Mouse (Mus musculus) embryonic stem cell, embryonic (primary cell): Measurements from ENCODE around the gene Abcg5.

Experiments
- CTCF ChIA-PET, 4 experiments: fragments of 300-600 bp in 2 of 4; fragments of 350-600 bp in 2 of 4; sonication (Branson Sonifier 250); formaldehyde crosslinking; loops; one replicate each; lab custom pipeline; 2022; ENCODE audit warnings: inconsistent platforms in 2 of 4; lab: Charles Lee
- POLR2A ChIA-PET, 4 experiments: fragments of 300-600 bp in 2 of 4; fragments of 350-600 bp in 2 of 4; sonication (Branson Sonifier 250); formaldehyde crosslinking; loops; one replicate each; lab custom pipeline; 2022; ENCODE audit warnings: antibody characterized with exemption in 4 of 4, inconsistent platforms in 1 of 4; lab: Charles Lee

Gene Abcg5

GRCm38 (mm10) chr17:84698727-84699126 lies 15.9 kb upstream of the Abcg5 start:
- ChIA-PET POLR2A (interaction anchor here in 2 of 4 experiments (0.5 to 2.2 kb wide), 4 partner anchors 10 to 223 kb away, joined by 3 to 10 read pairs (median 3); no protein-coding TSS in a partner anchor), CTCF (interaction anchor here in 2 of 4 experiments (0.6 to 2.0 kb wide), 3 partner anchors 491 to 715 kb away, joined by 3 to 5 read pairs (median 4); no protein-coding TSS in a partner anchor)

DNA sequence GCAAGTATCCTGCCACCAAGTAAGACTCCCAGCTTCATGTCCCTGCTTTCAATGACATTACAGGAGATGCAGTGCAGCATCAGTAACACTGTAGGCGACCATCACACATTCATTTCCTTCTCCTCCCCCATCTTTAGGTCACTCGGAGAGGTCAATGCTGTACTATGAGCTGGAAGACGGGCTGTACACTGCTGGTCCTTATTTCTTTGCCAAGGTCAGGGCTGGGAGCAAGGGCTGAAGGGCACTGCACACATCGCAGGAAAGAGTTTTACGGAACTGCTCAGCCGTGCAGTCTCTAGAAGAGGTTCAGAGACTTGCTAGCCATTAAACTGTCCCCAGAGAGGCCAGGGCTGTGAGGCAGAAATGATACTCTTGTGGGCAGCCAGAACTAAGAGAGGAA lies 13.7 kb upstream of the Abcg5 start:
- ChIA-PET CTCF (interaction anchor here in 1 of 4 experiments (0.8 kb wide), 1 partner anchor 17 kb away, joined by 3 read pairs; no protein-coding TSS in a partner anchor), POLR2A (interaction anchor here in 2 of 4 experiments (1.0 to 1.1 kb wide), 2 partner anchors 12 to 326 kb away, joined by 3 to 6 read pairs; no protein-coding TSS in a partner anchor)

- POLR2A ChIA-PET, result interaction anchor here in 1 of 4 experiments (0.6 kb wide), 1 partner anchor 8 kb away, joined by 3 read pairs; no protein-coding TSS in a partner anchor
- CTCF ChIA-PET, result no interaction called here
Measured at GRCm38 (mm10) chr17:84693741-84694140, 10.9 kb upstream of the Abcg5 start.

- ChIA-PET CTCF (interaction anchor here in 1 of 4 experiments (1.2 kb wide), 1 partner anchor 21 kb away, joined by 4 read pairs; no protein-coding TSS in a partner anchor), POLR2A (no interaction called here)
Measured at GRCm38 (mm10) chr17:84690111-84690510, 7.3 kb upstream of the Abcg5 start.

DNA sequence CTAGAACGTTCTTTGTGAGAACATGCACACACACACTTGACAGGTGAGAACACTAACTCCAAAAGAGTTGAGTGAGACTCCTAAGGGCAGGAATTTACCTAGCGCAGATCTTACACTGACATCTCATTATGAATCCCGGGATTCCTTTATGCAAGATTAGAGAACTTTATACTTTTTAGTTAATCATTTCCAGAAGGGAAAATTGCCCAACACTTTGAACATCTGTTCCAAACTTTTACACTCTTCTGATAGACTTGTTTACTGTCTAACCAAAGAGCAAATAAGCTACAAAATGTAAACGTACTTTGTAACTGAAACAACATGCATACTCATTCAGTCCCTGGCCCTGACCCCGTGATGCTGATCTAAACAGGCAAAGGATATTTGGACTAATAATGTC lies 6.5 kb upstream of the Abcg5 start:
- CTCF ChIA-PET, result interaction anchor here in 1 of 4 experiments (1.2 kb wide), 1 partner anchor 20 kb away, joined by 4 read pairs; no protein-coding TSS in a partner anchor
- POLR2A ChIA-PET, result no interaction called here

DNA sequence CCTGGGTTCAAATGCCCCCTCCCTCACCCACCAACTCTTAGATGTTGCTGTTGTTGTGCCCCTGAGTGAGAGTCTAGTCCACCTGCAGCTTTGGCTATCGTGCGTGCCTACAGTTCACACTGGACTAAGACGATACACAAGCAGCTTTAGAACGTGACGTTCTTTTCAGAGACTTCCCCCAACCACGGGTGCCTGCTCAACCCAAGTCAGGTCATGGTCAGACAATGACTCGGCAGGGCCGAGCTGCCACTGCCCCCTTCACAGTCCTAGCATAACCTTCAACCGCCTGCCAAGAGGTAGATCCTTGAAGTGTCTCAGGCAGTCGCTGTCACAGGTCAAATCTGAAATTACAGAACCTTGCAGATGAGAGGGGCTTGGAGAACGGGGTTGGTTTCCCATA lies 6.0 kb upstream of the Abcg5 start:
- ChIA-PET CTCF (no interaction called here), POLR2A (interaction anchor here in 1 of 4 experiments (0.5 kb wide), 1 partner anchor 206 kb away, joined by 3 read pairs; no protein-coding TSS in a partner anchor)

DNA sequence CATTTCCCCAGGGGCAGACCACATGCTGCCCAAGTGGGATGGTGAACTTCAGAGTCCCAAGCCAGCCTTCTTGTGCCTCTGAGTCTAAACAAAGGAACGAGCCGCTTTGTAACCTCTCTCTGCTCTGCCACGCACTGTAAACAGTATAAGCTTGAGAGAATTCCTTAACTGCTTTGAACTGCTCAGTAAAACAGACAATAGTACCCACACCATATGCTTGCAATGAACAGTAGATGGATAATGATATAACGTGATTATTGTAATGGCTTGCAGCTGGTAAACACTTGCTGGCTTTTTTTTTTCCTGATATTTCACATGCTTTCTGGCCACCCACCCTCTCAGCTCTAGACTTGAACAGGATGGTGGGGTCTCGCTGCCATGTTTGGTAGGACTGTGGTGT lies 5.2 kb upstream of the Abcg5 start:
- ChIA-PET POLR2A (no interaction called here), CTCF (no interaction called here)

DNA sequence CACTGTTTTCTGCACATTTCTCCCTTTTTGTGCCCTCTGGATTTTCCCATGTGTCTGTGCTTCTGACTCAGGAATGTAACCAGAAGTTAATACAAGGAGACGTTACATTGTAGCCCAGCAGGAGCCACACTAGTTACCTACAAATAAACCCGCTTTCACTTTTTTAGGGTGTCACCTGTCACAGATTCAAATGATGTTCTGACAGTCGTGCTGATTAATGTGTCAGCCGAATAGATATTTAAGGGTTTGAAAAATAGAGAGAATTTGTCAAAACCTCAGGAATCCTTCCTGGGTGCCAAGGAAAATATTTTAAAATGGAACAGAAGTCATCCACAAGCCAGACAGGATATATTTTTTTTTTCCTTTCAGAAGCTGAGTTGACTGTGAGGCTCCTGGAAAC lies 2.5 kb upstream of the Abcg5 start:
- POLR2A ChIA-PET, result no interaction called here
- CTCF ChIA-PET, result interaction anchor here in 1 of 4 experiments (0.6 kb wide), 1 partner anchor 470 kb away, joined by 3 read pairs; no protein-coding TSS in a partner anchor

DNA sequence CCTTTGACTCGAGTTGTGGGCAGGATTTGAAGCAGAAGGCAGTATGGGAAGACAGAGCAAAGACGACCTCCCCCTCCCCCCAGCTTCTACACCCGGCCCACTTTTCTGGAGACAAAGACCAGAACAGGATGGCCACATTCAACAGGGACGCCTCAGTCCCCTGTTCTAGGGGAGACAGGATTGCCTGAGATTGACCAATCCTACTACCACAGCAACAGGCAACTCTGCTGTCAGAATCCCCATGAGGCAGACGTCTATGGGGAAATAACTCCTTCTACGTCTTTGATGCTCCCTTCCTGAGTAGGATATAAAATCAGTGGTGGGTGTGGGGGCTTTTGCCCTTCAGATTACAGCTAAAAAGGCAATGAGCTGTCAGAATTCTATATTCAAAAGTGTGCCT lies 1.5 kb upstream of the Abcg5 start:
- CTCF ChIA-PET, result interaction anchor here in 1 of 4 experiments (0.8 kb wide), 1 partner anchor 46 kb away, joined by 3 read pairs; no protein-coding TSS in a partner anchor
- POLR2A ChIA-PET, result no interaction called here

- CTCF ChIA-PET, result interaction anchor here in 1 of 4 experiments (0.7 kb wide), 1 partner anchor 55 kb away, joined by 3 read pairs; no protein-coding TSS in a partner anchor
Measured at GRCm38 (mm10) chr17:84681670-84682069, 1.1 kb downstream of the Abcg5 start.

DNA sequence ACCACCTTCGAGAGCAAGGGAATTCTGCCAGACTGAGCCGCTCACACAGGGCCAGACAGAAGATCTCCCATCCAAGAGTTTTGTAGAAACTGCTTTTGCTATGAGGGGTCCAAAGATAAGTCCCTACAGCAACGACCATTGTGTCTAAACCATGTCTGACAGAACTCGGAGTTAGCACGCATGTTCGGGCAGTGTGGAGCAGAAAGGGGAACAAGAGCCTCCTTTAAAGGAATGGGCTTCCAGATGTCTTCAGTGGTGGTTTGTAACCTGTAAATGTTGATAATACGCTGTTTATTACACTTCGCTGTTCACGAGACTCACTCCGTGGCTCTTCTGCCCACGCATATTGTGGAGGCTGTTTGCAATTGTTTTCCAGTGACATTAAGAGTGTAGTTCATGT lies 5.2 kb downstream of the Abcg5 start:
- ChIA-PET CTCF (no interaction called here), POLR2A (no interaction called here)

More at GRCm38 (mm10) chr17:84681670-84682069, 1.1 kb downstream of the Abcg5 start:
- POLR2A ChIA-PET, result interaction anchor here in 1 of 4 experiments (0.6 kb wide), 1 partner anchor 1751 kb away, joined by 3 read pairs; no protein-coding TSS in a partner anchor

GRCm38 (mm10) chr17:84675951-84676366 lies 6.9 kb downstream of the Abcg5 start, which contains the start of gene Abcg8:
TSS of gene Abcg8 (plus strand) at chr17:84676302.
- POLR2A ChIA-PET, result interaction anchor here in 2 of 4 experiments (0.8 to 1.1 kb wide), 2 partner anchors 16 to 38 kb away, joined by 3 read pairs; no protein-coding TSS in a partner anchor
- CTCF ChIA-PET, result interaction anchor here in 2 of 4 experiments (0.5 to 0.7 kb wide), 3 partner anchors 15 to 483 kb away, joined by 4 to 7 read pairs (median 4); no protein-coding TSS in a partner anchor

- CTCF ChIA-PET, result interaction anchor here in 2 of 4 experiments (0.5 to 0.7 kb wide), 5 partner anchors 16 to 2000 kb away, joined by 3 to 7 read pairs (median 4); no protein-coding TSS in a partner anchor
Measured at GRCm38 (mm10) chr17:84675204-84675603, 7.6 kb downstream of the Abcg5 start.

DNA sequence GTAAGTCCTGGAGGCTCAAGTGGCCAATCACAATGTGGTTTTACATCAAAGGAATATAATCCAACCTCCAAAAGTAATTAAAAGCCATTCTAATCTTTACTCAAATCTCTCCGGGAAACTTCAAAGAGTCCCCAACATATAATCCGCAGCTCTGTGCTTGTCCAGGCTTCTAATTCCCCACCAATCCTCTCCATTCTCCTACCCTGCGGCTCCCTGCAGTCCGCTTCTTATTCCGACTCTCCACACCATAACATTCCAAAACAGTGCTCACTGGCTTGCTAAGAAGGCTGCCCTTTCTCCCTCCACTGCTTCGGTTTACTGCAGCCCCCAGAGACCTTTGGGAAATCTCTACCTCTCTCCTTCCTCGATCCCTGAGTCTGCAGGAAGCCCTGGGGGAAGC lies 8.8 kb downstream of the Abcg5 start:
- POLR2A ChIA-PET, result no interaction called here
- CTCF ChIA-PET, result no interaction called here

More at GRCm38 (mm10) chr17:84675204-84675603, 7.6 kb downstream of the Abcg5 start:
- POLR2A ChIA-PET, result interaction anchor here in 2 of 4 experiments (0.6 to 1.1 kb wide), 4 partner anchors 16 to 535 kb away, joined by 3 read pairs; no protein-coding TSS in a partner anchor

DNA sequence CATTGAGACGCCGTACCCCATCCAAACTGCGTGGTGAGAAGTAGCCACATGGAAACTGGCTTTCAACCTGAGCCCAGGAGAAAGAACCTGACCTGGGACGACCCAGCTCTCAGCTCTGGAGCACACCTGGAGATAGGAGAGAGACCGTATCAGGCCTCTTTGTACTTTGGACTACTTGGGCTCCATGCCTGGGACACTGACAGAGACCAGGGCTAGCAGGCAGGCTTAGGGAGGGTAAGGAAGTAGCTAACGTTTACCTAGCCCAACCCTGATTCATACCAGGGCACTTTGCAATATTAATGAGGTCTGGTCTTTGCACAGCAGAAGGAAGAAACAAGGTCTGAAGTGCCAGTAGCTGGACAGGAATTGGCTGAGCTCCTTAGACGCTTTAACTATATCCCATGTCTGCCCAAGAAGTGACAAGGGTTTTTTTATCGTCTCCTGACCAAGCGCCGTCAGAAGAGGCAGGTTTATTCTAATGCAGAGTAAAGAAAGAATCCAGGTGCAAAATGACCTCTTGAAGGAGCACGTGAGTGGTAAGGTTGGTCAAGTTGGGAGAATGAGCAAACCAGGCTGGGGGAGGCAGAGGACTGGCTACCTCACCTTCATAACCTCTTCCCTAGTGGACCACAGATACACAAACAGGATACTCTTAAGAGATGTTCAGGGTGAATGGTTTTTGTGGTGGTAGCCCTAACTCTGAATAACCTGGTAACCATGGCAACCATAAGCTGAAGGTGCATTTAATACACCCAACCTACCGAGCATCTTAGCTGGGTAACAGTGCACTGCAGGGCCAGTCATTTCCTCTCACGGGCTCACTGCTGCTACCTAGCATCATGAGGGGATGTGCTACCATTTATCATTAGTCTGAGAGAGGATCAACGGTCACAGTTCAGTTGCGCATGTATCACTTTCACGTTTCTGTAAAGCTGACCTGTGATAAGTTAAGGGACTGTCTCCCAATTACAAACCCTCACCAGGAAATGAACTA lies 10.1 kb downstream of the Abcg5 start:
- ChIA-PET CTCF (no interaction called here), POLR2A (no interaction called here)

- CTCF ChIA-PET, result interaction anchor here in 2 of 4 experiments (0.6 to 0.7 kb wide), 3 partner anchors 211 to 1131 kb away, joined by 3 to 22 read pairs (median 4); no protein-coding TSS in a partner anchor
- POLR2A ChIA-PET, result interaction anchor here in 2 of 4 experiments (0.6 to 0.9 kb wide), 3 partner anchors 14 to 824 kb away, joined by 3 to 5 read pairs (median 3); no protein-coding TSS in a partner anchor
Measured at GRCm38 (mm10) chr17:84667848-84668247, 15.0 kb downstream of the Abcg5 start.

DNA sequence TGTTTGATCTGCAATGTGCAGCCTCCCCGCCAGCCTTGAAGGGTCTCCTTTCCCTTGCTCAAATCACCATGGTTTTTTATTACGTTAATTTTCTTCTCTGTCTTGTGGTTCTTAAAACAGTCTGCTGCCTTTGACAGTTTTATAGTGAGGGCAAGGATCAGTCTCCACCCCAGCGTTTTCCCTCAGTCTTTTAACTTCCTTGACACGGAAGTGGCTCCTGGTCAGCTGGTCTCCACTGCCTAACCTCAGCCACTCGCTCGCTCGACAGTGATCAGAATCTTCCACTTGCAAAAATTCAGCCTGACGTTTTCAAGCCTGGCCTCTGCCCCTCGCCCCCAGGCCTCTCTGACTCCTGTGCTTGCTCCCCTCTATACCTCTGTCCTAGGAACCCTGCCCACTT lies 17.1 kb downstream of the Abcg5 start:
- ChIA-PET CTCF (no interaction called here), POLR2A (no interaction called here)

DNA sequence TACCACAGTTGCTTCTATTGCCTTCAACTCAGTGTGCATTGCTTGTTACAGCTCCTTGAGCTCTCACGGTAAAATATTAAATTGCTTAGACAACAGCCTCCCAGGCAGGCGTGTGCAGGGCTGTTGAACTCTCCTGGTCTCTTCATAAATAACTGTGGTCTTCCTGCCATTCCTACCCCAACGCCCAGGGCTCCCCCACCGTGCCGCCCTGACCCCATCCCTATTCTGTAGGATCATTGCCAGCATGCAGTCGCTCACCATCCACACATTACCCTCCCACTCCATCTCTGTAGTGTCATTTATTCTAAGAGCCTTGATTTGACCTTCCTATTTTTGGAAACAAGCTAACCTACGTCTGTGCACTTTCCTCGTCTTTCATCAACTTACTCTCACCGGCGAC lies 17.8 kb downstream of the Abcg5 start:
- ChIA-PET POLR2A (no interaction called here), CTCF (no interaction called here)

GRCm38 (mm10) chr17:84658951-84659350 lies 23.9 kb downstream of the Abcg5 start:
- CTCF ChIA-PET, result no interaction called here
- POLR2A ChIA-PET, result interaction anchor here in 1 of 4 experiments (1.3 kb wide), 1 partner anchor 14 kb away, joined by 3 read pairs; no protein-coding TSS in a partner anchor
